Mouse (Mus musculus) spleen, adult 2 months (tissue): ENCODE measurements at regions not wholly inside any gene's neighbourhood (a gene's known extent, or its start where the extent isn't known, plus 50 kb on each side); places are given as distances from the start of the nearest gene placed in this dataset.

Experiments
- CTCF ChIP-seq: fragments of 200-500 bp; IDR thresholded peaks from 2 replicates; pipeline ENCODE4 v1.5.1; 2011; ENCODE audit warnings: mild to moderate bottlenecking, inconsistent platforms; ENCODE audit not compliant: insufficient read depth, insufficient read length, insufficient replicate concordance; ENCODE audit errors: extremely low read depth
- POLR2A ChIP-seq: fragments of 200-500 bp; IDR thresholded peaks from 2 replicates; pipeline ENCODE4 v1.6.1; 2011; ENCODE audit warnings: low read depth, low read length, inconsistent platforms

GRCm38 (mm10) chr16:93055545-93055944 lies 229.6 kb upstream of the Runx1 start:
- no peak for TF ChIP-seq CTCF
- TF ChIP-seq POLR2A = no peak
